Mouse (Mus musculus) midbrain, postnatal 0 days (tissue): ENCODE measurements around the gene Dhodh. TPM values are rescaled to one million over a fixed set of nuclear protein-coding genes. Genes with fewer than 3 reads are reported as not detected.

ENCODE experiments used
- ATAC-seq: fragments of 200-750 bp; cut with Nextera tagmentation; 2 replicates; pipeline ENCODE4 v1.8.0; 2017; ENCODE audit warnings: moderate number of reproducible peaks, mild to moderate bottlenecking, moderate TSS enrichment, moderate library complexity; ENCODE audit not compliant: low FRiP score
- DNase-seq: peaks from one replicate; pipeline ENCODE4 v3.0.0-alpha.2; 2015; ENCODE audit warnings: low spot score
- H3K27ac ChIP-seq: fragments of 300-500 bp; sonication (generic); 2 replicates; pipeline ENCODE4 v1.5.1; 2014; ENCODE audit warnings: low read depth, mild to moderate bottlenecking, low read length, mixed read lengths
- H3K27me3 ChIP-seq: fragments of 300-500 bp; sonication (generic); 2 replicates; pipeline ENCODE4 v1.6.1; 2014; ENCODE audit warnings: low read length, control low read depth, mixed read lengths; ENCODE audit not compliant: insufficient read depth
- H3K36me3 ChIP-seq: fragments of 300-500 bp; sonication (generic); 2 replicates; pipeline ENCODE4 v1.6.1; 2014; ENCODE audit warnings: low read length, control low read depth, mixed read lengths; ENCODE audit not compliant: insufficient read depth
- H3K4me1 ChIP-seq: fragments of 300-500 bp; sonication (generic); 2 replicates; pipeline ENCODE4 v1.6.1; 2014; ENCODE audit warnings: mild to moderate bottlenecking, control low read depth, antibody characterized with exemption, low read length, mixed read lengths; ENCODE audit not compliant: insufficient read depth
- H3K4me2 ChIP-seq: fragments of 300-500 bp; sonication (generic); 2 replicates; pipeline ENCODE4 v1.6.1; 2014; ENCODE audit warnings: low read depth, mild to moderate bottlenecking, low read length, mixed read lengths; ENCODE audit not compliant: poor library complexity, severe bottlenecking
- H3K4me3 ChIP-seq: fragments of 300-500 bp; sonication (generic); 2 replicates; pipeline ENCODE4 v1.5.1; 2014; ENCODE audit warnings: low read depth, mild to moderate bottlenecking, low read length, moderate library complexity
- H3K9ac ChIP-seq: fragments of 300-500 bp; sonication (generic); replicated peaks from 2 replicates; pipeline ENCODE4 v1.6.1; 2014; ENCODE audit warnings: mild to moderate bottlenecking, low read length, moderate library complexity, mixed read lengths; ENCODE audit not compliant: poor library complexity, severe bottlenecking
- H3K9me3 ChIP-seq: fragments of 300-500 bp; sonication (generic); 2 replicates; pipeline ENCODE4 v1.6.1; 2016; ENCODE audit warnings: low read length, control low read depth
- CTCF ChIP-seq: IDR thresholded peaks from 2 replicates; pipeline ENCODE4 v1.5.1; 2016; ENCODE audit warnings: antibody characterized with exemption, mild to moderate bottlenecking
- WGBS: fragments of 180-500 bp; shearing (Covaris S2); extraction: QIAGEN DNeasy Blood & Tissue Kit; methylation state at CpG from one replicate; pipeline ENCODE4 v1.1.7; 2014; 5-methylcytosine and 5-hydroxymethylcytosine counted together
- polyA plus RNA-seq: library from polyadenylated mRNA; unstranded; fragments of >200 nt; fragmentation: Nextera tagmentation; extraction: Ambion mirVana; gene quantifications from 2 replicates; pipeline ENCODE4 v1.2.1, GENCODE M21; 2015
- total RNA-seq: library from RNA; depleted of rRNA; stranded (reverse); fragments of >200 nt; gene quantifications from 2 replicates; pipeline ENCODE4 v1.2.3, GENCODE M21; 2014

The Dhodh gene
- total and polyA plus RNA-seq, 2 experiments from 2014 or later = 15.0 to 23.7 TPM

DNA sequence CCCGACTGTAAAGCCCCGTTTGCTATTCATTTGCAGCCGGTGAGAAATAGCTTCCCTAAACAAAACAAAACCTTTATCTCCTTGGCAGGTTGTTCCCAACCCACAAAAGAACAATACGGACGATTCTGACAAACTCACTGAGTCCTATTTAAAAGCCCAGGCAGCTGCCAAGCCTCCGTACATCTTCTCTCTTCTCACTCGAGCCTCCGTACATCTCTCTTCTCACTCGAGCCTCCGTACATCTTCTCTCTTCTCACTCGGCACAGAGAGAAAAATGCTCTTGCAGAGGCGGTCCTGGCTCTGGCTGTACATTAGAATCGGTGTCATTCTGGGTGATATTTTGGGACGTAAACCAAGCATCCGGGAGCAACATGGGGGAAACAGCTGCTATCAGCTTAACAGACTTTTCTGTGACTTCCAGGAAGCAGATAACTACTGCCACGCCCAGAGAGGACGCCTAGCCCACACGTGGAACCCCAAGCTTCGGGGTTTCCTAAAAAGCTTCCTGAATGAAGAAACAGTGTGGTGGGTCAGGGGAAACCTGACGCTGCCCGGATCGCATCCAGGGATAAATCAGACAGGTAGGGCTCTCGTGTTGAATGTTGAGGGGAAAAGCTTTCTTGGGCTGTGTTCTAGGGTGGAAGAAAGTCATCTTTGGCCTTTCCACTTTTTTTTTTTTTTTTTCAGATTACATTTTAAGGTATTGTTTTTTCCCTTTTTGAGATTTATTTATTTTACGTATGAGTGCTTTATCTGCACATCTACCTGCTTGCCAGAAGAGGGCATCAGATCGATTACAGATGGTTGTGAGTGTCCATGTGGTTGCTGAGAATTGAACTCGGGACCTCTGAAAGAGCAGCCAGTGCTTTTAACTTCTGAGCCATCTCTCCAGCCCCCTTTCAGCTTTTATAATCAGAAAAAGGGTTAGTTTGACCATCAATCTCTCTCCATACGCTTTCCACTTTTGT, 6.1 kb upstream of the Dhodh start, which contains the start of gene Pkd1l3:
Gene Pkd1l3 (plus strand): TSS at position 275 of the 968 bp plus-strand sequence.
- Histone ChIP-seq H3K36me3 (no peaks in the 10 kb centered on the region), H3K9me3 (no peaks in the 10 kb centered on the region), H3K4me3 (no peak within 1 kb of the TSS), H3K27ac (no peak within 1 kb of the TSS), H3K4me1 (no peaks in the 10 kb centered on the region), H3K27me3 (no peaks in the 10 kb centered on the region), H3K4me2 (no peak within 1 kb of the TSS), H3K9ac (no peak within 1 kb of the TSS)
- WGBS = 65% methylated on average over 27 of the region's 27 CpGs
- ATAC-seq = no peak
- TF ChIP-seq CTCF = no peak
- no peak for DNase-seq

GRCm38 (mm10) chr8:109609153-109609502, 655 bp upstream of the Dhodh start:
- peak overlapping the region; percentile 87 for H3K27ac ChIP-seq
- DNase-seq (no peak), ATAC-seq (no peak)
- H3K36me3 ChIP-seq = 0 out of 2 replicates have a peak, but pooled peaks cover 5% of the 10 kb centered on the region
- H3K27me3 ChIP-seq = no peaks in the 10 kb centered on the region
- H3K4me3 ChIP-seq = peak overlapping the region; percentile 50; the same call in 1 of the 2 replicates
- 18% methylated on average over 5 of the region's 5 CpGs for WGBS
- no peak for TF ChIP-seq CTCF
- H3K9me3 ChIP-seq = no peaks in the 10 kb centered on the region
- H3K9ac ChIP-seq = peak overlapping the region; percentile 67
- peak overlapping the region; percentile 49 for H3K4me2 ChIP-seq
- 0 out of 2 replicates have a peak, but pooled peaks cover 4% of the 10 kb centered on the region for H3K4me1 ChIP-seq

DNA sequence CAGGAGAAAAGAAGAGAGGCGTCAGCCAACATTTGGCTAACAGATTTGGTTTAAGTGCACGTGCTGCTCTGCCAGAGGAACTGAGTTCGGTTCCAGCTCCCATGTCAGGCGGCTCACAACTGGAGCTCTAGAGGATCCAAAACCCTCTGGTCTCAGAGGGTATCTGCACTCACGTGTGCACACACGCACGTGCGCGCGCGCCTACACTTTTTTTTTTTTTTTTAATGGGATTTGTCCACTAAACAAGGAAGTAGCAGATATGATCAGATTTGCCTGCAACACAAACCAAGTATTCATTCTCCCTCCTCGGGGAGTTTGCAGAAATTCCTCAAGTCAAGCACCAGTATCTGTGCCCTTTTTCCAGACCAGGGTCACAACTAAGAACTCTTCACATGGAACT, 823 bp downstream of the Dhodh start:
- ATAC-seq (no peak), DNase-seq (peak; percentile 6)
- Histone ChIP-seq H3K4me2 (peak overlapping the region; percentile 55), H3K4me1 (0 out of 2 replicates have a peak, but pooled peaks cover 4% of the 10 kb centered on the region), H3K27ac (no peak overlapping the region), H3K27me3 (no peaks in the 10 kb centered on the region), H3K9me3 (no peaks in the 10 kb centered on the region), H3K9ac (peak overlapping the region; percentile 29; the same call in 1 of the 2 replicates), H3K36me3 (0 out of 2 replicates have a peak, but pooled peaks cover 5% of the 10 kb centered on the region), H3K4me3 (peak overlapping the region; percentile 50)
- WGBS = 11% methylated on average over 12 of the region's 12 CpGs
- no peak for TF ChIP-seq CTCF

- 86% methylated on average over 2 of the region's 2 CpGs for WGBS
These were observed 1.7 kb downstream of the Dhodh start for GRCm38 (mm10) chr8:109606725-109607124.

DNA sequence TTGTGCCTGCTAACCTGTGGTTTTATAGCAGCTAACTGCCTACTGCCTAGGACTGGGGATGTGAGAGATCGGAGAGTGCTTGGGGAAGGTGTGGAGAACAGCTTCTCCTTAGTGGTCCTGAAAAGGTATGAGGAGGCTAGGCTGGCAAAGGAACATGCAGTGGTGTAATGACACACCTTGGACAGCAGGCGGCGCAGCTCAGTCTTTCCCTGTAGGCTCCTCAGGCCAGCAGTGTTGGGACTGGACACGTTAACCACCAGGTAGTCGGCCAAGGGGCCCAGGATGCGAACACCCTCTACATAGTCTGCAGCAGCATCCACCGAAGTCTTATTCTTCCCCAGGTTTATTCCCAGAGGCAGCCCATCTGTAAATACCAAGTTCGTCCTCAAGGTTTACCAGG, 12.6 kb downstream of the Dhodh start:
- Histone ChIP-seq H3K27ac (no peak overlapping the region), H3K36me3 (peaks cover 19% of the 10 kb centered on the region), H3K4me2 (no peak overlapping the region), H3K4me1 (no peaks in the 10 kb centered on the region), H3K9me3 (no peaks in the 10 kb centered on the region), H3K4me3 (no peak overlapping the region), H3K9ac (no peak overlapping the region), H3K27me3 (no peaks in the 10 kb centered on the region)
- ATAC-seq (no peak), DNase-seq (peak; percentile 38)
- TF ChIP-seq CTCF = peak; percentile 78
- WGBS = 55% methylated on average over 8 of the region's 8 CpGs

More at GRCm38 (mm10) chr8:109606725-109607124, 1.7 kb downstream of the Dhodh start:
- H3K27ac ChIP-seq = no peak overlapping the region
- no peak overlapping the region for H3K4me3 ChIP-seq
- H3K9me3 ChIP-seq = no peaks in the 10 kb centered on the region
- no peak overlapping the region for H3K4me2 ChIP-seq
- DNase-seq (no peak), ATAC-seq (no peak)
- no peak for TF ChIP-seq CTCF
- H3K4me1 ChIP-seq = 0 out of 2 replicates have a peak, but pooled peaks cover 4% of the 10 kb centered on the region
- no peaks in the 10 kb centered on the region for H3K27me3 ChIP-seq
- 0 out of 2 replicates have a peak, but pooled peaks cover 5% of the 10 kb centered on the region for H3K36me3 ChIP-seq
- no peak overlapping the region for H3K9ac ChIP-seq
